Mouse (Mus musculus) 3134 (cell line): ENCODE results near the gene Rbm28.
"Not testable (repeated sequence)": the region's sequence is repeated elsewhere in the genome, so short reads cannot be mapped to it uniquely, and the experiment has no call there.

Experiments
- DNase-seq: peaks from one replicate; pipeline ENCODE4 v3.0.0-alpha.2; 2011; ENCODE audit warnings: low spot score; ENCODE audit not compliant: insufficient read length; ENCODE audit errors: extremely low read depth

The Rbm28 gene

DNA sequence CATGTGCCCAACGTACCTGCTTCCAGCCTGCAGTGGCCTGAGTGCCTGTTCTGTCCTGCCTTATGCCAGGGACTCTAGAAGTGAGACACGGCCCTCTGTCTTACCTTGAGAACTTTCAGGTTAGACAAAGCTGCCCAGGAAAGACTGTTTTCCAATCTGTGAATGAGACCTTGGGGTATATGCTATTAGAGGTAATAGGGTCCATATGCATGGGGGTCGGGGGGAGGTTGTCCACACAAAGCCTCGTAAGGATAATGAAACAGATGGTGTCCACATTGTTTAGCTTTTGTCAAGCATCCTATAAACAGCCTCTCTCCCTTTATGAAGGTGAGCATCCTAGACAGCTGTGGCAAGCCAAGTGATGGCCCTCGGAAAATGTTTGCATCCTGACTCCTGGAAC lies 30.3 kb upstream of the Rbm28 start:
- no peak for DNase-seq

DNA sequence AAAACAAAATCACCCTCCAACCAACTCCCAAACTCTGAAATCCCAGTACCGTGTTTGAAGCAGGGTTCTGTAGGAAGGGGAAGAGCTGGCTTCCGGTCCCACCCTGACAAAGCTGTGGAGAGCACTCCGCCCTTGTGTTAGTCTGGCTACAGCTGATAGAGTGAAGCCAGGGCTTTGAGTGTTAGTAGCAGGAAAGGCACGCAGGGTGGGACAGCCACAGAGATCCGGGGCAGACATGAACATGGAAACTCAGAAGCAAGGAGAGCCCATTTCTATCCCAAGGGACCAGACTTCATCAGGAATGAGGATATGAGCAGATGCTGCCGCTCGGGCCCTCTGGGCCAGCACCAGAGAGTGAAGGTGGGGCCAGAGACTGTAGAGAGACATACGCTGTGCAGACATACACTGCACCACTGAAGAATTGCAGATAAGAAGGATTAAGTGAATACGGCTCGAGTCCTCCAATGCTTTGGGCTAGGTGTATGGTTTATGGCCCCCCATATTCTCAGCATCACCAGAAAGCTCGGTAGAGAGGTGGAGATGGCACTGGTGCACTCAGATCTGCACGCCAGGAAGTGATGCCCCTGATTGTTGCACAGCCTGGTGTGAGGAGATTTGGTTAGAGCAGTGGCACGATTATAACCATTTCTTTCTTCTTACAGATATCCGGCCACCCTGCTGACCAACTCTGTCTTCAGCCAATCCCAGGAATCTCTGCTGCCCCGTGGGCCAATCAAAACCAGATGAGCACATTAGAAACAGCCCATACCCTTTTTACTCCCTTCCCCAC lies 29.4 kb upstream of the Rbm28 start:
- DNase-seq = no peak

DNA sequence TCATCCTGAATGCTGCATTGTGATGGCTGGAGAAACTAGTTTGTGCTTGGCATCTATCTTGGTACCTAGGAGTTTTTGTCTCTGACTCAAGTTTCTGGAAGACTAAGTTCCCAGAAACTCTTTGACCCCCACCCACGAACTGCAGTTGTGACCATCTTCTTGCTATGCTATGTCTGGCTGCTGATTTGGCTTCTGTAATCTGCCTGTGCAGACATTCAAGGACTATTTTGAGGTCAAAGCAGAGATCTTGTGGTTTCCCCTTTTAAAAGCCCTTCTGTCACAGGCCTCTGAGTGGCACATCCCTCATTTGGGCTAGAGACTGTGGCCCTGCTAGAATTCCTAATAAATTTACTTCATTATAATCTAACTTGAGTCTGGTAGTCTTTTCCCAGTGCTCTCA lies 23.1 kb upstream of the Rbm28 start:
- no peak for DNase-seq

DNA sequence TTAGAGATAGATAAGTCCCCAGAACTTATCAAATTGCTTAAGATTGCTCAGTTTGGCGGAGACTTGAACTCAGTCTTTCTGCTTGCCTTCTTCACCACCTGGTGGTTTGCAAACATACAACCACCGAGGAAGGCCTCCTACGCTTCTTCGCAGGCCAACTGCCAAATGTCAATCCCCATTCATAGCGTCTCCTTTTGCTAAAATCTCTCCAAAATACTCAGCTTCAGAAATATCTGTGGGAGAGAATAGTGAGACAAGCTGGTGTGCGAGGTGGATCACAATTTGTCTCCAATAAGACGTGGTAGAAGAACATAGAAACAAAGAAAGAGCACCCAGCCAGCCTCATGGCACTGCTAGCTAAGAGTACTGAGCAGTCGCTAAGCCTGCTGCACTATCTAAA lies 15.0 kb upstream of the Rbm28 start:
- no peak for DNase-seq

DNA sequence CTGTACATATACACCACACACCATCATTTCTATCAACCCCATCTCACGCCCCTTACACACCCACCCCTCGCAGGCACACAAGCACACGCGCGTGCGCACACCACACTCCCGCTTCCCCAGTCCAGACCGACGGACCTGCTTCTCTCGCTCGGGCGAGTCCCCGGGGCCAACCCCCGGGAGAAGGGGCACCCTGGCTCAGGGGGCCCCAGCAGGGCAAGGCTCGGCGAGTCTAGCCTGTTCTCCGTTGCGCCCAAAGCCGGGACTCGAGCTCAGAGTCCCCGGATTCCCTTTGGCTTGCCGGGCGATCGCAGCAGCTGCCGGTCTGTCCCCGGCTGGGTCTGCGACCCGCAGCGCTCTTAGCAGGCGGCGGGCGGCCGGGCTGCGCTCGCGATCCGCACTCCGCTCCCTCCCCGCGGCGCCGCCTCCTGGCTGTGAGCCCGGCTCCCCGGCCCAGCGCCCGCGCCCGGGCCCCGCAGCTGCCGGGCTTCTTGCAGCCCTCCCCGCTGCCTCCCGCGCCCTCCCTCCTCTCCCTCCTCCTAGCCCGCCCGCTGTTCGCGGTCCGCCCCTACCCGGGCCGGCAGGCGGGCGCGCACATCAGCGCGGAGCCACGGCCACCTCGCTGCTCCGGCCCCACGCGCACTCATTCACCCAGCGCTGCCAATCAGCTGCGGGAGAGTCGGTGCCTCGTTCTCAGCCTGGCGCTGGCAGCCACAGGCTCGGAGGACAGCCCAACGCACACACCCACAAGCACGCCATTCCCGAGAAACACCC lies 14.3 kb upstream of the Rbm28 start, which contains the start of gene Prrt4:
Prrt4 (minus strand) TSS at position 697 of the 771 bp plus-strand sequence.
- DNase-seq = no peak

GRCm38 (mm10) chr6:29177901-29178879 lies 13.4 kb upstream of the Rbm28 start:
- DNase-seq = no peak

DNA sequence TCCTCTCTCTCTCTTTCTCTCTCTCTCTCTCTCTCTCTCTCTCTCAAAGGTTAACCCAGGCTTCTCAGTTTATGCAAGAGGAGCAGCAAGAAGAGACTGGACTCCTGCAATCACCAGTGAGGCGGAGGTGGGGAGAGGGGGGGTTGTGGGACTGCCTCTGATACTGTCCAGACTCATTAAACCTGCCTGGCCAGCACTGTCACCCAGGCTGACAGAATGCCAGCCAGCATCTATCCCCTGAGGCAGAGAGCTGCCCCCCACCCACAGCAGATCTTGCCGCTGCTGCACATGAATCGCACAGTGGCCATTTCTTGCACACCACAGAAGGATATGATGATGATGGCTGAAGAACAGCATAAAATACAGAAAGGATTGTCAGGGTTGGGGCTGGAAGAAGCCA lies 10.3 kb upstream of the Rbm28 start:
- no peak for DNase-seq

GRCm38 (mm10) chr6:29174368-29174767 lies 9.6 kb upstream of the Rbm28 start:
- no peak for DNase-seq

DNA sequence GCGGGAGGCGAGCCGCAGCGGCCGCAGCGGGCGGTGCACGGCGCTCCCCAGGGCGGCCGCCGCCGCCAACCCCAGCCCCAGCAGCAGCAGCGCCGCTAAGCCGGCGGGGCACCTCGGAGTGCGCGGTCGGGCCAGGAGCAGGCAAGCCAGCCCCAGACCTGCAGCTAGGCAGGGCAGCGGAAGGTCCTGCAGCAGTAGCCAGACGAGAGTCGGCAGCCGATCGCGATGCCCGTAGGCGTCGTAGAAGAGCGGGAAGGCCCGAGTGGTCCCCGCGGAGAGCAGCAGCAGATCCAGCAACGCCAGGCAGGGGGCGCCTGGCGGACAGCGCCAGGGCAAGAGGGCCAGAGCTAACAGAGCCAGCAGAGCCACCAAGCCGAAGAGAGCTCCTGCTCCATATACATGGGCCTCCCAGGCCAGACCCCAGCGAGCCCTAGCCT lies 6.2 kb upstream of the Rbm28 start:
- peak; percentile 26 for DNase-seq

GRCm38 (mm10) chr6:29170063-29170921 lies 5.5 kb upstream of the Rbm28 start:
- no peak for DNase-seq

GRCm38 (mm10) chr6:29169675-29170062 lies 4.9 kb upstream of the Rbm28 start:
- DNase-seq = no peak

DNA sequence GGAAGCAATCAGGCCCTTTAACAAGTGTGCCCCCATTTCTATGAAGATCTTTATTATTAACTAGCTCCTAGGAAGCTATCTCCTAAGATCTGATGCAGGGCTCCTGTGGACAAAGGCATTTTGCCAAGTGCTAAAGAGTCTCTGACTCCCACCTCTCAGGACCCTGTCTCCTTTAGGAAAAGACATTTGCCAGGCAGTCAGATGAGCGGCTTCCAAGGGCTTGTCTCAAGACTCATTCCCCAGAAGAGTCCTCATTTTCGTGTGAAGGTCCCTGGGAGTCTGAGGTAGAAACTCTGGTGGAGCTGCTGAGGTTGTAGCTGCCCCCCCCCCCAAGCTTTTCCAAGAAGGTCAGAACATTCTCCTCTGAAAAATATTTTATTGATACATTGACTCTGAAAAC lies 4.1 kb upstream of the Rbm28 start:
- no peak for DNase-seq

DNA sequence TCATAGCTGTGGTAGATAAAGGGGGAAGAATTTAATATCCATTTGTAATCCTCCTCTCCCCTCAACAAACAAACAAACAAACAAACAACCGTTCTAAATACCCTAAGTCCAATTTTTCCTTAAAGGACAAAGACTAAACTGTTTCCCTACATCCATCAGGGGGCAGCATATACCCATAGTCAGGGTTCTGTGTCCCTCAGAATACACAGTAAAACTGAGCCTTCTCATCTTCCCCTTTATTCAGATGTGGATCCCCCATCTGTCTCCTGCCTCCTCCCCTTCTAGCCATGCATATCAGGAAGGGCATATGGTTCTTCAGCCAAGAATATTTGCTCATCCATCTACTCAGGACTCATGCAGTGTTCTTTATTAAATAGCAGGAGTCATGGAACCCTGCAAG lies 1.4 kb upstream of the Rbm28 start:
- DNase-seq = no peak

- not testable (repeated sequence) for DNase-seq
These were observed 3.5 kb downstream of the Rbm28 start for GRCm38 (mm10) chr6:29161291-29161690.

GRCm38 (mm10) chr6:29160786-29161185 lies 4.0 kb downstream of the Rbm28 start:
- no peak for DNase-seq

- no peak for DNase-seq
These were observed 8.5 kb downstream of the Rbm28 start for GRCm38 (mm10) chr6:29156326-29156725.

DNA sequence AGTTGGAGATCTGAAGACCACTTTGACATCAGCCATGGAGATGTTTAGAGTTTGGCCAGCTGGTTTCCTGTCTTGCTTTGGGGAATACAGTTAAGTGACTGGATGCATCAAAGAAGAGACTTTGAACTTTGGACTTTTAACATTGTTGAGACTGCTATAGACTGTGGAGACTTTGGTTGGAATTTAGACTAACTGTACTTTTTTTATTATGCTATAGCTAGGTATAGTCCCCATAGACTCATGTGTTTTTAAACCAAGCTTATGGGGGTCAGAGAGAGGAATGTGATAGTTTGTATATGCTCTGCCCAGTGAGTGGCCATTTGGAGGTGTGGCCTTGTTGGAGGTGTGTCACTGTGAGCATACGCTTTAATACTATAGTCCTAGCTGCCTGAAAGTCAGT lies 14.8 kb downstream of the Rbm28 start:
- DNase-seq = no peak

DNA sequence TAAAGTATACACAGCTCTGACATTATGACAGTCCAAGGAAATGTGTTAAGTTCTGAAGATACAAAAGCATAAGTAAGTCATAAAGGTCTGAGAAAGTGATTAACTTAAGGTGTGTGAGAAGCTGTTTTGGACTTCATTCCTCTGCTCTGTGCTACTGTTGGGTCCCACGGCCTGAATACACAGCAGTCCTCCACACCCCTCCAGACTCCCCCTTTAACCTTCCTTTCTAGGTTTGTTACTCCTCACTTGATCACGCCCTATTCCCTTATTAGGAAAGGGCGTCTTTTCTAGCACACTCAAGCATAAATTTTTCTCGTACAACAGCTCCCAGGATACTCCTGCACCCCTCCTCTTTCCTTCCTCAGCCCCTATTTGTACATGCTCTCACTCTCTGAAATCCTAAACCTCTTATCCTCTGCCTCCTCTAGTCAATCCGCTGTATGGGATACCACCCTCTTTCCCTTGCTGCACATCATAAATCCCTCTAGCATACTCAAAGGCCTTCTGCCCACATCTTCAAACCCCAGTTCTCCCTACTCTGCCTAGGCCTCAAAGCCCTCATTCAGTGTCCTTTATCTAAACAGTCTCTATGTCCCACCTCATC lies 17.3 kb downstream of the Rbm28 start:
- DNase-seq = no peak

- no peak for DNase-seq
These were observed 18.2 kb downstream of the Rbm28 start for GRCm38 (mm10) chr6:29146641-29147040.
